Mouse (Mus musculus) myocyte (in vitro differentiated cells): ENCODE measurements around the gene Mrps18a.

Experiments
- CEBPB ChIP-seq: IDR thresholded peaks from 2 replicates; pipeline ENCODE4 v1.6.1; 2011; ENCODE audit warnings: mild to moderate bottlenecking, moderate library complexity; ENCODE audit not compliant: poor library complexity, insufficient read depth, severe bottlenecking
- E2F4 ChIP-seq: IDR thresholded peaks from one replicate; pipeline ENCODE4 v1.6.1; 2011; ENCODE audit warnings: mild to moderate bottlenecking, control low read depth, moderate library complexity; ENCODE audit not compliant: insufficient read depth
- MAX ChIP-seq: IDR thresholded peaks from one replicate; pipeline ENCODE4 v1.6.1; 2011; ENCODE audit warnings: low read depth, mild to moderate bottlenecking, control low read depth
- MYOD1 ChIP-seq, 3 experiments: IDR thresholded peaks; one replicate each; pipeline ENCODE4 v1.6.1; 2011; ENCODE audit warnings: control low read depth in 2 of 3, low read depth in 2 of 3, mild to moderate bottlenecking in 2 of 3, moderate library complexity in 1 of 3; ENCODE audit not compliant: insufficient read length in 2 of 3, control insufficient read depth in 1 of 3
- POLR2A ChIP-seq: IDR thresholded peaks from one replicate; pipeline ENCODE4 v1.6.1; 2011; ENCODE audit warnings: low read depth, mild to moderate bottlenecking, control low read depth, moderate library complexity; ENCODE audit not compliant: insufficient read length
- POLR2AphosphoS2 ChIP-seq: IDR thresholded peaks from one replicate; pipeline ENCODE4 v1.6.1; 2011; ENCODE audit warnings: low read depth, control low read depth; ENCODE audit not compliant: insufficient read length
- TCF12 ChIP-seq: IDR thresholded peaks from one replicate; pipeline ENCODE4 v1.6.1; 2011; ENCODE audit warnings: mild to moderate bottlenecking, control low read depth; ENCODE audit not compliant: poor library complexity, insufficient read depth, severe bottlenecking
- TCF3 ChIP-seq: IDR thresholded peaks from one replicate; pipeline ENCODE4 v1.6.1; 2011; ENCODE audit warnings: low read depth, control low read depth; ENCODE audit not compliant: insufficient read length
- USF1 ChIP-seq: IDR thresholded peaks from one replicate; pipeline ENCODE4 v1.6.1; 2011; ENCODE audit warnings: low read depth, mild to moderate bottlenecking, control low read depth, moderate library complexity

GRCm38 (mm10) chr17:46101906-46102305, 8.9 kb upstream of the Mrps18a start:
- TF ChIP-seq TCF12 (no peak), POLR2A (no peak), USF1 (no peak), POLR2AphosphoS2 (no peak), E2F4 (no peak), MAX (no peak), CEBPB (no peak), TCF3 (no peak), MYOD1 (IDR thresholded peaks at IDR 0.05; ENCODE audit: control insufficient read depth in 1 of 3, insufficient read length in 2 of 3, low read depth in 2 of 3) (no peak)
